Mouse (Mus musculus) intestine, embryonic 14.5 days (tissue): ENCODE data around the gene Opa1. TPM values are rescaled to one million over a fixed set of nuclear protein-coding genes. Genes with fewer than 3 reads are reported as not detected.

Experiments used
- ATAC-seq: fragments of 200-750 bp; cut with Nextera tagmentation; replicated peaks from 2 replicates; pipeline ENCODE4 v1.8.0; 2017; ENCODE audit warnings: low read depth, moderate number of reproducible peaks, moderate TSS enrichment, moderate library complexity; ENCODE audit not compliant: low FRiP score, low TSS enrichment
- DNase-seq: peaks from one replicate; pipeline ENCODE4 v3.0.0-alpha.2; 2018; ENCODE audit warnings: low spot score
- H3K27ac ChIP-seq: fragments of 300-500 bp; sonication (generic); 2 replicates; pipeline ENCODE4 v1.5.1; 2014; ENCODE audit warnings: low read depth, mild to moderate bottlenecking, control low read depth
- H3K27me3 ChIP-seq: fragments of 300-500 bp; sonication (generic); replicated peaks from 2 replicates; pipeline ENCODE4 v1.6.1; 2014; ENCODE audit warnings: low read length, control low read depth; ENCODE audit not compliant: control insufficient read depth, insufficient read depth
- H3K36me3 ChIP-seq: fragments of 300-500 bp; sonication (generic); 2 replicates; pipeline ENCODE4 v1.6.1; 2014; ENCODE audit warnings: low read length, control low read depth; ENCODE audit not compliant: control insufficient read depth, insufficient read depth
- H3K4me1 ChIP-seq: fragments of 300-500 bp; sonication (generic); replicated peaks from 2 replicates; pipeline ENCODE4 v1.6.1; 2014; ENCODE audit warnings: low read length, control low read depth, mixed read lengths; ENCODE audit not compliant: control insufficient read depth, insufficient read depth
- H3K4me2 ChIP-seq: fragments of 300-500 bp; sonication (generic); 2 replicates; pipeline ENCODE4 v1.6.1; 2014; ENCODE audit warnings: low read length
- H3K4me3 ChIP-seq: fragments of 300-500 bp; sonication (generic); 2 replicates; pipeline ENCODE4 v1.5.1; 2014; ENCODE audit warnings: low read depth, low read length, control low read depth, mixed read lengths
- H3K9ac ChIP-seq: fragments of 300-500 bp; sonication (generic); 2 replicates; pipeline ENCODE4 v1.6.1; 2014; ENCODE audit warnings: mild to moderate bottlenecking, low read length
- H3K9me3 ChIP-seq: fragments of 300-500 bp; sonication (generic); 2 replicates; pipeline ENCODE4 v1.6.1; 2016; ENCODE audit warnings: low read length, control low read depth; ENCODE audit not compliant: control insufficient read depth
- WGBS: fragments of 180-500 bp; shearing (Covaris S2); extraction: QIAGEN DNeasy Blood & Tissue Kit; methylation state at CpG from one replicate; pipeline ENCODE4 v1.1.7; 2014; 5-methylcytosine and 5-hydroxymethylcytosine counted together
- polyA plus RNA-seq: library from polyadenylated mRNA; unstranded; fragments of >200 nt; fragmentation: Nextera tagmentation; extraction: Ambion mirVana; gene quantifications from 2 replicates; pipeline ENCODE4 v1.2.1, GENCODE M21; 2014

Gene Opa1
- polyA plus RNA-seq, 1 experiment from 2014 or later = 37.6 TPM

DNA sequence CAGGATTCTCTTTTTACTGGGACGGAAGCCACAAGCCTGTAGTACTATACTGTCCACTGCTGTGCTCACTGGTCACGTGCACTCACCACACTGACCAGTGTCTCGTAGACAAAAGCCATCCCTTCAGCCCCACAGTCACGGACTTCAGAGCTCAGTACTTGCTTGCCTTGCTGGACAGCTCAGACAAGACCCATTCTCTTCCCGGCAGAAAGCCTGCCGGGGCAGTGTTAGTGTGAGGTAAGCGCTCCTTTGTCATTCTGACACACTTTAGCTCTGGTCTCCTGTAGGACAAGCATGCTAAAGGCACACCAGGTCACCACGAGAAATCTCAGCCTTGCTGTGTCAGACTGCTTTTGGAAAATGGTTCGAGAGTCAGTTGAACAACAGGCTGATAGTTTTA, 35.6 kb downstream of the Opa1 start:
- Histone ChIP-seq H3K36me3 (peaks cover 95% of the 10 kb centered on the region), H3K4me3 (no peak overlapping the region), H3K27ac (no peak overlapping the region), H3K9ac (no peak overlapping the region), H3K27me3 (no peaks in the 10 kb centered on the region), H3K4me2 (no peak overlapping the region), H3K4me1 (no peaks in the 10 kb centered on the region), H3K9me3 (no peaks in the 10 kb centered on the region)
- peak; percentile 10 for DNase-seq
- no peak for ATAC-seq
- WGBS = 78% methylated on average over 9 of the region's 9 CpGs

DNA sequence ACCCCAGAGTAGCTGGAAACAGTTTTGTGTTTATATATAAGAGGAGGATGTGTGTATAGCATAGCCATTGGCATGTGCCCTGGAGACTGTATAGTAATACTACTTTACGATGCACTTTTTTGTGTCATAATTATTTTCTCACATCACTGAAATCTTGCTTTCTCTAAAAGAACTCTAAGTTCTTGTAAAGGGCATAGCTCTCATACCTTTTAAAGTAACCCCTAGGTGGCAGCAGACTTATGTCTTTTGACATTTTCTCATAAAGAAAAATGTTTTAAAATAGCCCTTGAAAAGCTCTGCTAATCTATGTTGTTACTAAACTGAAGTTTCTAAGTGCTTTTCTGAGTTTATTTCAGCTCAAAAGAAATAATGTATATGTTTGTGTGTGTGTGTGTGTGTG, 49.9 kb downstream of the Opa1 start:
- H3K4me2 ChIP-seq = no peak overlapping the region
- 74% methylated on average over 1 of the region's 1 CpGs for WGBS
- no peaks in the 10 kb centered on the region for H3K4me1 ChIP-seq
- peaks cover 89% of the 10 kb centered on the region for H3K36me3 ChIP-seq
- H3K9ac ChIP-seq = no peak overlapping the region
- H3K27ac ChIP-seq = no peak overlapping the region
- no peaks in the 10 kb centered on the region for H3K9me3 ChIP-seq
- DNase-seq (no peak), ATAC-seq (no peak)
- H3K4me3 ChIP-seq = no peak overlapping the region
- no peaks in the 10 kb centered on the region for H3K27me3 ChIP-seq

DNA sequence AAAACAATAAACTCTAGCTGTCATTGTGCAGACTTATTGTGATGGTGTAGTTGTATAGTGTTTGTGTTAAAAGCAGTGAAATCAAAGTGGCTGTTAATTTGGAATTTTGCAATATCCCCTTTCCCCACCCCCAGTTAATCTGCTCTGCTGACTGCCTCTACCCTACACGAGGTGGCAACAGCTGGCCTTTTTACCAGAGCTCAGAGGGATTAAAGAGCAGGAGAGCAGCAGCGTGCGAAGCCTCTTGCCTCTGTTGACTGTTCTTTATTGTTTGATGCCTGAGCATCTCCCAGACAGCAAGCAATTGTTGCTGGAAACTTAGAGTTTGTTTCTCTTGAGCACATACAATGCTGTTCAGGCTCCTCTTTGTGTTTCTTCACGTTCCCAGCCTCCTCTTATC, 56.6 kb downstream of the Opa1 start:
- Histone ChIP-seq H3K27me3 (no peaks in the 10 kb centered on the region), H3K4me2 (no peak overlapping the region), H3K36me3 (peaks cover 56% of the 10 kb centered on the region), H3K4me1 (no peaks in the 10 kb centered on the region), H3K9ac (no peak overlapping the region), H3K4me3 (no peak overlapping the region), H3K27ac (no peak overlapping the region), H3K9me3 (no peaks in the 10 kb centered on the region)
- DNase-seq (no peak), ATAC-seq (no peak)
- 43% methylated on average over 4 of the region's 4 CpGs for WGBS

DNA sequence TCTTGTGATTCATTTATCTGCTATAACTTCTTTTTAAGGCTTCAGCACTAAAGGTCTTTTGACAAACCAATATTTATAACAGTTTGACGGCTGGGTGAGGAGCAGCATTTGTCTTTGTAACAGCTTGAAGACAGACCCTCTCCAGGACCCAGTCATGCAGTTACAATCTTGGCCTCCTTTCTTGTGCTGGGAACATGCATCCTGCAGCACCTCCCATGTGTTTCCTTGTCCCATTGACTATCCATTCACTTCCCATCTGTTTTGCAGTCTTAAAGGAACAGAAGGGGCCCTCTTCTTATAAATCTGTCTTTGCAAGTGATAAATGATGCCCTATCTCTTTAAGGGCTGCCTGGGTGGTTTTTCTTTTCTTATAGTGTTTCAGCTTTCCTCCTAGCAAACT, 63.2 kb downstream of the Opa1 start:
- ATAC-seq (no peak), DNase-seq (no peak)
- Histone ChIP-seq H3K9me3 (no peaks in the 10 kb centered on the region), H3K27ac (no peak overlapping the region), H3K27me3 (no peaks in the 10 kb centered on the region), H3K4me3 (no peak overlapping the region), H3K4me2 (no peak overlapping the region), H3K9ac (no peak overlapping the region), H3K4me1 (no peaks in the 10 kb centered on the region), H3K36me3 (peaks cover 21% of the 10 kb centered on the region; the same call in 1 of the 2 replicates)
- 27% methylated on average over 1 of the region's 1 CpGs for WGBS

DNA sequence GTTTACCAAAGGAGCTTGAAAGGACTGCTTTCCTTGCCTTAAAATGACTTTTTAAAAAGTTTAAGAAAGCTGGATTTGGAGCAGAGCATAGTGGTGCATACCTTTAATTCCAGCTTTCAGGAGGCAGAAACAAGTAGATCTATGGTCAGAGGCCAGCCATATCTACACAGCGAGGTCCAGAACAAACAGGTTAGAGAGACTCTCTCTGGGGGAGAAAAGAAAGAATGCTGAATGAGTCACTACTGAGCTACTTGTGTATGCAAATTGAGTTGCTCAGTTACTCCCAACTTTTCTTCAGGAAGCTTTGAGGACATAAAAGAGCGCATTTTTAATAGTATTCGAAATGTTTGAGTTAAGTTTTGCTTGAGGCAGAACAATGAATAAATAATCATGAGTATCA, 65.7 kb downstream of the Opa1 start:
- no peak overlapping the region for H3K9ac ChIP-seq
- H3K4me2 ChIP-seq = no peak overlapping the region
- no peaks in the 10 kb centered on the region for H3K27me3 ChIP-seq
- ATAC-seq = no peak
- H3K4me1 ChIP-seq = no peaks in the 10 kb centered on the region
- H3K27ac ChIP-seq = no peak overlapping the region
- no peak overlapping the region for H3K4me3 ChIP-seq
- no peak for DNase-seq
- peaks cover 26% of the 10 kb centered on the region for H3K36me3 ChIP-seq
- 90% methylated on average over 3 of the region's 3 CpGs for WGBS
- H3K9me3 ChIP-seq = no peaks in the 10 kb centered on the region

DNA sequence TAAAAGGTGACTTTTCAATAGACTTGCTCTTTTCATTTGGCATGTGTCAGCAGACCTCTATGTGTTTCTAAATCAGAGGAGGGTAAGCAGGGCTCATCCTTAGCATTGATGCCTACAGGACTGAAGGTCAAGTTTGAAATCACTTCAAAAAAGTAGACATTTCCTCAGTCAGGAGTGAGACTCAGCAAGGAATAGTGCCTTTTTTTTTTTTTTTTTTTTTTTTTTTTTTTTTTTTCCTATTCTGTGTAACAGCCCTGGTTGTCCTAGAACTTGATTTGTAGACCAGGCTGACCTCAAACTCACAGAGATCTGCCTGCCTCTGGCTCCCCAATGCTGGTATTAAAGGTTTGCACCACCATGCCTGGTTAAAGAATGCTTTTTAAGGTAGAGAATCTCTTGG, 67.1 kb downstream of the Opa1 start:
- H3K36me3 ChIP-seq = peaks cover 26% of the 10 kb centered on the region
- no peak for ATAC-seq

DNA sequence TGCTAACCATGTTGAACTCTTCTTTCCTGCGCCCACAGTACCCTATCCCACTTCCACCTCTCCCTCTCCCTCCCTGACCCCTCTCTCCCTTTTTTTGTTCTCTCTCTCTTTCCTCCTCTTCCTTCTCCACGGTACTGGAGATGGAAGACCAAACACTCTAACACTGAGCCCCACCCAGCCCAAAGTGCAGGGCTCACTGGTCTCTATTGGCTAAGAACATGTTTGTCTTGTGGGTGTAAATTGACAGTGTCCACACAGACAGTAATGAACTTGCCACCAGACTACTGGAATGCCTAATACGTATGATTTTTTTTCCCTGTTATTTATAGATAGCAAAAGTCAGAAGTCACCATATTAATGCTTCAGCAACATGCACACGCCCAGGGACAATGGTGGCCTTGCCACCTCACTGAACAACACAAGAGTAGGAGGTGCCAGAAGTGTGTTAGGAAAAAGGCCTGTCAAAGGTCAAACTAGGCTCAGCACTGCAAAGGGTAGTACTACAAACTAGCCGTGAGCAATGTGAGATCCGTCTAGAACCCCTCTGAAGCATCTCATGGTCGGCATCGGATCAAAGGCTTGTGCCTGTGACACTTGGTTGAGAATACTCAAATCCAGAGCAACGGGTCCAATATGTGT, 77.2 kb downstream of the Opa1 start:
- ATAC-seq = peak; percentile 79
- H3K4me2 ChIP-seq = no peak overlapping the region

More for the DNA sequence above, 67.1 kb downstream of the Opa1 start:
- Histone ChIP-seq H3K27ac (no peak overlapping the region), H3K4me1 (no peaks in the 10 kb centered on the region), H3K27me3 (no peaks in the 10 kb centered on the region), H3K4me3 (no peak overlapping the region), H3K9me3 (no peaks in the 10 kb centered on the region), H3K4me2 (no peak overlapping the region), H3K9ac (no peak overlapping the region)
- no peak for DNase-seq

DNA sequence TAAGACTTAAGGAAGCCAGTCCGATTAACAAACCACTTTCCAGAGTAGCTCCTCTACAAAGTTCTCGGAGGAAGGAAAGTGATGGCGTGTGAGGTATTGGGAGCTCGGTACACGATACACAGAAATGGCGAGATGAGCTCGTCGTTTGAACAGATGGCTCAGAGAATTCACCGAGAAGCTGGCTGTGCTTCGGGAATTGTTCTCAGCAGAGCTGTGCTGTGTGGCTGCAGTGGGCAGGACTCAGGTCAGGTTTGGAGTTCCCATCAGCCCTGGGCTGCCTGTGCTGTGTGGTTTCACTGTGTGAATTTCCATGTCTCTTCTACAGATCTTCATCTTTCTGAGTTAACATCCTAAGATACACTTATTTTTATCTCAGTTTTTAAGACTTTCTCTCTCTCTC, 77.8 kb downstream of the Opa1 start:
- H3K4me1 ChIP-seq = peaks cover 6% of the 10 kb centered on the region; the same call in 1 of the 2 replicates
- no peak for ATAC-seq
- H3K9me3 ChIP-seq = no peaks in the 10 kb centered on the region
- no peaks in the 10 kb centered on the region for H3K27me3 ChIP-seq
- H3K4me3 ChIP-seq = no peak overlapping the region
- no peak overlapping the region for H3K9ac ChIP-seq
- WGBS = 68% methylated on average over 10 of the region's 10 CpGs
- no peak for DNase-seq
- no peak overlapping the region for H3K27ac ChIP-seq
- no peak overlapping the region for H3K4me2 ChIP-seq
- peaks cover 6% of the 10 kb centered on the region for H3K36me3 ChIP-seq

More for the DNA sequence above, 77.2 kb downstream of the Opa1 start:
- 73% methylated on average over 9 of the region's 9 CpGs for WGBS
- no peak overlapping the region for H3K4me3 ChIP-seq
- H3K27me3 ChIP-seq = no peaks in the 10 kb centered on the region
- H3K9ac ChIP-seq = no peak overlapping the region
- H3K36me3 ChIP-seq = peaks cover 10% of the 10 kb centered on the region
- H3K4me1 ChIP-seq = peaks cover 6% of the 10 kb centered on the region; the same call in 1 of the 2 replicates
- H3K9me3 ChIP-seq = no peaks in the 10 kb centered on the region
- H3K27ac ChIP-seq = no peak overlapping the region
- DNase-seq = no peak
